Mouse (Mus musculus) right cerebral cortex, postnatal 10 days (tissue): Measurements from ENCODE around the gene Cldn15.
"Not testable (repeated sequence)": the region's sequence is repeated elsewhere in the genome, so short reads cannot be mapped to it uniquely, and the experiment has no call there.

Source experiments
- DNase-seq, 2 experiments: peaks; one replicate each; pipeline ENCODE4 v3.0.0; 2021; ENCODE audit warnings: low spot score in 2 of 2

The Cldn15 gene

GRCm38 (mm10) chr5:136966331-136966730 lies at the start of gene Cldn15:
Cldn15 (plus strand) TSS chr5:136966616.
- DNase-seq, result no peak

DNA sequence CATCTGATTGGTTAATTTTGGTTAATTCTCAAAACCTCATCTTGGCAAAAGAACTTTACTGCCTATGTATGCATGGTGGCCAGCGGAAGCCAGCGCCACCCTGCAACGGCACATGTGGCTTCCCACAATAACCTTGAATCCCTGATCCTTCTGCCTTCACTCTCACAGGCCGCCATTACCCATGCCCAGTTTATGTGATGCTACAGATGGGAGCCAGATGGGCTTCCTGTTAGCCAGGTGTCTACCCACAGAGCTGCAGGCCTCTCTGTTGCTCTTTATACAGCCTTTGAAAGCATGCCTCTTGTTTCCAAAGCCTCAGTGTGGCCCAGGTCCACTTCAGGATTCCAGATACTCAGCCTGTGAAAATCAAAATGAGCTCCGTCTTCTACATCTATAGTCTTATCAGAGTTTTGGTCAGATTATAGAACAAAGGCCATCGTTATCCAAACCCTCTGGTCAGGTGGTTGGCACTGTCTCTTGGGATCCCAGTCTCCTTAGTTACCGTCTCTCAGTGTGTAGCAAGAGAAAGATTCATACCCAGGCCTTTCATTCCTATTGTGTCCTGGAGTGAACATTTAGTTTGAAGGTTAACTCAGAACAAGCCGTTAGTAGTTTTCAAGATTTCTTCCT lies 48.7 kb upstream of the Cldn15 start:
- no peak for DNase-seq

DNA sequence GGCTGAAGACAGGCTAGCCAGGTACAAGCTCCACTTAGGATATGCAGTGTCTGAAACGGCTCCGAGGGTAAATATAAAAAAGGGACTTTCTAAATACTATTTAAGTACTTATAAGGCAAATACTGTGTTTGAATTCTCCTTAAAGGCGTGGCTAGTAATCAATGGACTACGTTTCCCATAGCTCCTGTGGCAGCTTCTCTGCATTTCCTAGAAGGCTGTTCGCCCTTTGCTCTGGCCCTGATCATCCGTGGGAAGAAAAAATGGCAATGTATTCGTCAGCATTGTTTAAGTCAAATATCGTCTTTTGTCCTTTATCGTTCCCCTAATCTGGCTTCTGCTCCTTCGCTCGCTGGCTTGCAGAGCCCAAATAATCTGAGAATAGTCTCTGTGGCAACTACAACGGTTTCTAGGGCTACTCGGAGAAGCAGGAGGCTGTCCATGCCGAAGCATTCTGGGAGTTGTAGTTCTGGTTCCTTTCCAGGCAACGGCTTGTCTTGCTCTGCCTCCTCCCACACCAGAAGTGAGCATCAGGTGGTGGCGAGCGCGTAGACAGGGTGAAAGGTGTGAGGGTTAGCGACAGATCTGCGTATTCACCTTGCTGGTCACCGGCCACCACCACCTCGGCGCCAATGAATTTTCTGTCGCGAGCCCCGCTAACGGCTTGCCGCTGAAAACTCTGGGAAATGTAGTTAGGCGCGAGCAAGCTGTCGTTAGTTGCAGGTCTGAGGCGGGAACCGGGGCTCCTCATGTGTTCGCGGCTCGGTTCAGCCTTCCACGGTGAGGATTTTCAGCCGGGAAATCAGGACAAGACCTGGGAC lies 47.6 kb upstream of the Cldn15 start:
- peak; percentile 80 to 91 for DNase-seq

GRCm38 (mm10) chr5:136919546-136920301 lies 46.7 kb upstream of the Cldn15 start:
- DNase-seq, result no peak

GRCm38 (mm10) chr5:136922830-136923229 lies 43.6 kb upstream of the Cldn15 start:
- DNase-seq, result no peak

DNA sequence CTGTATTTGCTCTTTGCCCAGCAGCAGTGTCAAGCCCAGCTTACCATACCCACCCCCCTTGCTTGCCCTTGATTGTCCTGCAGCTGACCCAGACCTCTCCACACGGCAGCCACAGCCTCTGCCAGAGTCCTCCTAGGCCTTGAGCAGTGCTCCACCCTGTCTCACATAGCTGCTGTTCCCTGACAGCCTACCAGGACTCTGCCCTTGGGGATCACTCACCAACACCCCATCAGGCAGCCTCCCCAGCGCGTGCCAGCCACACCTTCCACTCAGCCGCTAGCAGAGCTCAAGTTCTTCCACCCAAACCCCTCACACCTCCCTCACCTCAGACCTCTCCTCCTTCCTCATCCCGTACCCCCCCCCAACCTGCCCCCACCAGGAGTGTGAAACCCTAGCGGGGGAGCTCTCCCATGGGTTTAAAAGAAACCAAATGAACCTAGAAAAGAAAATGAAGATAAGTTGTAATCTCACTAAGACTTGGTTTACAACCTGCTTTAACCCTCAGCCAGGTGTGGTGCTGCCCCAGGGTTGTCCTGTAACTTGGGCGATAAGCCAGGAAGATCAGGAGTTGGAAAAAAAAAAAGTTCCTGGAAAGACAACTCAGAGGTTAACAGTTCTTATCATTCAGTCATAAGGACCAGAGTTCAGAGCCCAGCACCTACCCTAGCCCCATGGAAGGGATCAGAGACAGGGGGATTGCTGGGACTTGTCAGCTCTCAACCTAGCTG lies 42.5 kb upstream of the Cldn15 start:
- DNase-seq, result no peak

DNA sequence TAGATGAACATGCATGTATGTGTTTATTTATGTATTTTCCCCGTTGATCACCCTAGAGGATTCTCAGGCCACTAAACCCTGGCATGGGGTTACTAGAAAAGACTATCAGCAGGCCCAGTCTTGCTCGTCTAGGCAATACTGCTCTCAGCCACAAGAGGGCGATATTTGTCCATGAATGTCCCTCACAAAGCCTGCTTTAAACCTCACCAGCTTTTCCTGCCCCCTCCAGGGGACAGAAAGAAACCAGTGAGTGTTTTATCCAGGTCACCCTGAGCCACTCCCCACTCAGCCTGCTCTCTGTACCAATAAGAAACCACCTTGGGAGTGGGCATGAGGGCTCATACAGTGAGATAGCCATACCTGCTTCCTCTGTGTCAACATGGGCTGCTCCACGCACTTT lies 37.3 kb upstream of the Cldn15 start:
- DNase-seq, result peak; percentile 86 to 91

GRCm38 (mm10) chr5:136931896-136932295 lies 34.5 kb upstream of the Cldn15 start:
- DNase-seq, result no peak

- DNase-seq, result no peak
Observed at GRCm38 (mm10) chr5:136932956-136933355, 33.5 kb upstream of the Cldn15 start.

DNA sequence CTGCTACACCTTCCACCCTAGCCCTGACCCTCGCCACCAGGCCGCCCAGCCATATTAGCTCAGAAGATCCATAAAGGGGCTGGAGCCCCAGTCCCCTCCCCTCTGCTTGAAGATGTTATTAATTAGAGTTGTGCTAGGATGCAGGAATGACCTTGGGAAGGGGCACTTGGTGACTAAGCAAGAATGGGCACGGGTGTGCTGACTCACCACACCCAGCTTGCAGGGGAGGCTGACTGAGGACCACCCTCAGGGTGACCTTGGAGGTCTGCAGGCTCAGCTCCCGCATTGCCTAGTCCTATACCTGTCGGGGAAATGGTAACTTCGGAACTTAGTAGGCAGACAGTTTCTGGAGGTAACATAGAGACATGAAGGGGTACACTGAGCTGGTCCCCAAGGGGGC lies 32.5 kb upstream of the Cldn15 start:
- no peak for DNase-seq

DNA sequence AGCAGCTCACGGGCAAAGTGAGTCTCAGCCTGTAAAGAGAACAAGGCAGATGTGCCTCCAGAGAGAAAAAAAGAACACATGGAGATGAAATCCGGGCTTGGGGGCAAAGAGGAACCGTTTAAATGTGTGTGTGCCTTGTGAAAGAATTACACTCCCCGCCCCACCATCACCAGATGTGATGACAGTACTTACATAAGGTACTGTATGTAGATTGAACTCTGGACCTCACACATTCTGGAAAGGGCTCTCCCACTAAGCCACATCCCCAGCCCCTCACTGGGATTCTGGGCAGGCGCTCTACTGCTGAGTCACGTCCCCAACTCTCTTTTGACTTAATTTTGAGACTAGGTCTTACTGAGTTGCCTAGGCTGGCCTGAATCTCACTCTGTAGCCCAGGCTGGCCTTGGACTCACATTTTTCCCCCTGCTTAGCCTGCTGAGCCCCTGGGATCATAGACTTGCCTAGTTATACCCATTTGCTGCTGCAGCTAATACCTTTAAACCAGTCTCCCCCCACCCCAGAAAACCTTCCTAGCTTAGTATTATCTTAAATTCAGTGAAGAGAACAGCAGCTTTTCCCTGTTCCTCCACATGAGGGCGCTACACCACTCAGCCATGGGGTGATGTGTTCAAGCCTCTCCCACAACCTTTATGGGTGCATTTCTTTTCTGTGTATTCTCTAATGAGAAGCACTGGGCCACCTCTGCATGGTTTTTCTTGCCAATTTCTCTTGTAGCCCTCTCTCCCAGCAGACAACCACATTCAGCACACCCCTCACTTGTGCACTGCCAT lies 30.3 kb upstream of the Cldn15 start:
- no peak for DNase-seq

- no peak for DNase-seq
Observed at GRCm38 (mm10) chr5:136936750-136937149, 29.7 kb upstream of the Cldn15 start.

GRCm38 (mm10) chr5:136937621-136938020 lies 28.8 kb upstream of the Cldn15 start:
- DNase-seq, result no peak

DNA sequence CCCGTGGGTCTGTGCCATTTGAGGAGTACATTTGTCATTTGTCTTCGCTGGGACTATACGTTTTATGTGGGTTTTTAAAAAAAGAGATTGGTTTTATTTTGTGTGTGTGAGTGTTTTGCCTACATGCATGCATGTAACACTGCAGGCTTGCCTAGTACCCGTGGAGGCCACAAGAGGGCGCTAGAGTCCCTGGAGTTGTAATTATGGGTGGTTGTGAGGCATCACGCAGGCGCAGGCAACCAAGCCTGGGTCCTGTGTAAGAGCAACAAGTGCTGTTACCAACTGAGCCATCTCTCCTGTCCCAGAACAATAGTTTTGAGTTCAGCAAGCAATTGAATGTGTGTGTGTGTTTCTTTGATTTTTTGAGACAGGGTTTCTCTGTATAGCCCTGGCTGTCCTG lies 27.1 kb upstream of the Cldn15 start:
- no peak for DNase-seq

DNA sequence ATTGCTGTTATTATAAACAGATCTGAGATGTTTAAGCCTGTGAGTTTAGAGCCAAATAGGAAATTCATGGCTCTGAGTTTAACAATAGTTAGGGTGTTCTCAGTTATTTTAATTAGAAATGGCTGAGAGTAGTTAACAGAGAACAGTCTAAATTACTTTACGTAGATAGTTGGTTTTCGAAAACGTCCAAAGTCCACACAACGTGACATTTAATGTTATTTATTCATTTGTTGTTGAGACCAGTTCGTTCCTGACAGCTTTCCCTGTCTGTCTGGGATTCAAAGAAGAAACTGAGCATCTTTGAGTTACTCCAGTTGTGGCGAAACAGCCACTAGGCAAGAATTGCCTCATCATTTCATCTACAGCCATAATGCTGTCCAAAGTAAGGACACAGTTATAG lies 26.4 kb upstream of the Cldn15 start:
- DNase-seq, result not testable (repeated sequence)

DNA sequence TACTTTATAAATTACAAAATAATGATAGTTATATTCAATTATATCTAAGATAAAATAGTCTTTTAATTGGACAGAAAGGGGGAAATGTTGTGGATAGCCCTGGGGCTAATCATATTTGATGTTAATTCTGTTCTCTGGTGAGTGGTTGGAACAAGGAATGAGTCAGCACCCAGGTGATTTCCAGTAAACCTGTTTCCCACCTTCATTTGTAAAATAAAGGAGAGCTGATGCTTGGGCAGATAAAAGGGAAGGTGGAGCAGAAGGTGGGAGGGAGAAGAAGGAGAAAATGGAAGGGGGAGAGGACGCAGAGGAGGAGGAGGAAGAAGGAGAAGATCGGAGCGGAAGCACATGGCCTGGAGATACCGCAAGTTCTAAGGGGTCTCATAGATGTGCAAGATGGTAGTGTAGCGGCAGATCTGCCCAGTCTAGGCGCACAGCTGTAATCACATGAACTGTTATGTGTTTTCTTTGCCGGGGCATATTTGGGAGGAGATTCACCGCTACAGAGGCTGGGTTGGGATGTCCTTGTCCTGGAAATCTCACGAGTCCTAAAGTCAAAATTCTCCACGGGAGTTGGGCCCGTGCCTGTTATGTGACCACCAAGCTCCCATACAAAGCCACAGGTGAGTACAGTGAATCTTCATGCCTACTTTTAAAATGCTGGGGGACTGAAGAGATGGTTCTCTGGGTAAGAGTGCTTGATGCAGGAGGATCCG lies 25.4 kb upstream of the Cldn15 start:
- DNase-seq, result no peak

GRCm38 (mm10) chr5:136942781-136943180 lies 23.6 kb upstream of the Cldn15 start:
- no peak for DNase-seq

DNA sequence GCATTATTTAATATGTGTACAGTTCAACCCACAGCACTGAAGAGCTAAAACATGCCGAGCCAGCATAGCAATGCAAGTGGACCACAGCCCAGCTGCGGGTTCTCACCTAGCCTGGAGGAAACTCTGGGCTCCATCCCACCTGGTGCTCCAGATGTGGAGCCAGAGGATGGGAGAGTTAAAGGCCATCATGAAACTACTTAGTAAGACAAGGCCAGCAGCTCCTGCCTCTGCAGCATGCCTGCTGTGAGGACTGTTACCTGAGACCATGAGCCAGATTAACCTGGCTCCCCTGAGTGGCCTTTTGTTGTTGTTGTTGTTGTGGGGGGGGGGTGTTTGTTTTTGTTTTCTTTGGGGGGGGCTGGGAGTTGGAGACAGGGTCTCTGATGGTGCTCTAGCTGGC lies 23.0 kb upstream of the Cldn15 start:
- DNase-seq, result no peak

DNA sequence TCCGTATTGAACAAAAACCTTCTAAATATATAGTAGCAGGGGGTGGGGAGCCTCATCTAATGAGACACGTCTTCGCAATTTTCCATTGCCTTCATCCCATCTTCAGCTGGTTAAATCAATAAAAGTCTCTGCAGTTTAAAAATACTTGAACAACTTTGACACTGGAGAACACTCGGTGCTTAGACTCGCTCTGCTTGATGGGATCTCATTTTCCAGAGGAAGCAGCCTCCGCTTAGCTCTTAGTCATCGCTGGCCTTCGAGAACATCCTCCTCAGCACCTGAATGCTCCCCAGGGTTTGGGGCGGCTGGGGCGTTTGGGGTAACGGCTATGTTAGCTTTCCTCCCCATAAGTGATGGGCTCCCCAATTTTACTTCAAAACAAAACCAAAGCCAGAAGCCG lies 21.3 kb upstream of the Cldn15 start:
- DNase-seq, result no peak

DNA sequence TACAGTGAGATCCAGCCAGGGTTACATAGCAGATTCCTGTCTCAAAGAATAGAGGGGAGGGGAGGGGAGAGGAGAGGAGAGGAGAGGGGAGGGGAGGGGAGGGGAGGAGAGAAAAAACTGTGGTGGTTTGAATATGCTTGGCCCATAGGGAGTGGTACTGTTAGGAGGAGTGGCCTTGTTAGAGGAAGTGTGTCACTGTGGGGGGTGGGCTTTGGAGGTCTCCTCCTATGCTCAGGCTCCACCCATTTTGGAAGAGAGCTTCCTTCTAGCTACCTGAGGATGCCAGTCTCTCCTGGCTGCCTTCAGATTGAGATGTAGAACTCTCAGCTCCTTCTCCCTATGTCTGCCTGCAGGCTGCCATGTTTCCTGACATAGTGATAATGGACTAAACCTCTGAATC lies 18.5 kb upstream of the Cldn15 start:
- DNase-seq, result no peak
